18 mouse cellular contexts compared by ENCODE assay signal in the genomic region with DNA sequence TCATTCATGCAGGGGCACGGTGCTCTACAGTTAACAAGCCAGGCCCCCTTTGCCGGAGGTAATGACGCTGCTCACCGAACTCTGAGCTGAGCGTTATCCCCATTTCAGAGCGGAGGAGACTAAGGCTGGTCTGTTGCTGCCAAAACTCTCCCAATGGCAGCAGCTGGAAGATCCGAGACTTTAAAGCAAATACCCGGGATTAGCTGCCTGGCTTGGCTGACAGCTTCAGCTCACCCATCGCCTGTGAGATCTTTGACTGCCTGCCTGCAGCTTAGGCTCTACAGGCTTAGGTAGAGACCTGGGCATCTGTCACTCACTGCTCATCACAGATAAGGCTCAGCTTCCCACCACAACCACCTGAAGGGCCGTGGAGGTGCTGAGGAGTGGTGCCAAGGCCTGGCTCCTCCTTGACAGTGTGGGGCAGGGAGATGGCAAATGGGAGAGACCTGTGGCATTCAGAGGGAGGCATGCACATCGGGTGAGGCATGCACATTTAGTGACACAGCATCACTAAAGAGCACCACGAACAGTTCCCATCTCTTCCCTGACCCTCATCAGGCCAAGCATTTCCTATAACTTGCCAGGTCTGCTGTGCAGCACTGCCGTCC. TPM values are rescaled to one million over a fixed set of nuclear protein-coding genes. Genes with fewer than 3 reads are reported as not detected.
DNase-seq lines count a peak whose midpoint lies in the region; ATAC-seq lines count a peak whose summit lies in the region.
"Had no signal": no experiment of that assay in that cellular context is flagged by ENCODE, and none has a peak within 500 bp of the region (broad histone marks: within the 10 kb centered on the region; RNA-seq: fewer than 3 reads in every experiment).

No protein-coding gene starts in this region.

- H3K4me3 ChIP-seq in forebrain, embryonic 14.5 days (ENCODE audit: low read depth, low read length): no peak overlapping the region
- H3K4me3 ChIP-seq in limb, embryonic 10.5 days: no peak overlapping the region
- H3K4me3 ChIP-seq: heart, embryonic 12.5 days had no signal

- H3K27ac ChIP-seq in forebrain, embryonic 14.5 days (ENCODE audit: low read depth, low read length): no peak overlapping the region
- H3K27ac ChIP-seq in limb, embryonic 10.5 days: 0 out of 2 replicates have a peak overlapping the region, but pooled peaks have one; percentile 16
- H3K27ac ChIP-seq: liver, embryonic 14.5 days had no signal

- H3K9me3 ChIP-seq in forebrain, embryonic 14.5 days (replicated peaks; ENCODE audit: control insufficient read depth, low read length): no peaks in the 10 kb centered on the region
- no peaks in the 10 kb centered on the region for H3K9me3 ChIP-seq in limb, embryonic 10.5 days (replicated peaks)
- H3K9me3 ChIP-seq: heart, embryonic 12.5 days had no signal

- H3K36me3 ChIP-seq in forebrain, embryonic 14.5 days (ENCODE audit: control insufficient read depth, insufficient read depth, low read length): peaks cover 73% of the 10 kb centered on the region
- H3K36me3 ChIP-seq in limb, embryonic 10.5 days: peaks cover 95% of the 10 kb centered on the region

- H3K9ac ChIP-seq in forebrain, embryonic 14.5 days (ENCODE audit: low read length): peak overlapping the region; percentile 4; the same call in 1 of the 2 replicates
- H3K9ac ChIP-seq: heart, embryonic 12.5 days; liver, embryonic 14.5 days had no signal

- peak; percentile 75 for DNase-seq in cerebellum, adult 9-11 months
- DNase-seq in cerebellum, postnatal 4 days (ENCODE audit: low spot score in 2 of 2): no peak
- peak; percentile 61 to 67 for DNase-seq in cerebellum, postnatal 14 days
- peak; percentile 49 for DNase-seq in forebrain, embryonic 14.5 days (ENCODE audit: low spot score)
- DNase-seq in limb, embryonic 10.5 days (ENCODE audit: low spot score): no peak
- no peak for DNase-seq in thymus, postnatal 10 days (ENCODE audit: low spot score in 2 of 2)
- no peak for DNase-seq in left cerebral cortex, adult 9 months (ENCODE audit: low spot score in 2 of 2)
- no peak for DNase-seq in heart, postnatal 10 days
- DNase-seq: adrenal gland, adult 2 months; gastrocnemius, postnatal 10 days; layer of hippocampus, adult 9-11 months; lung, postnatal 10 days; right cerebral cortex, postnatal 14 days; thymus, adult 18-20 months had no signal

- intact Hi-C loops in heart, postnatal 10 days (cut with DNase I): no loop called here

- WGBS in forebrain, embryonic 14.5 days: 22% methylated on average over 13 of the region's 13 CpGs
- WGBS in limb, embryonic 10.5 days: 75% methylated on average over 13 of the region's 13 CpGs

- H3K27me3 ChIP-seq in forebrain, embryonic 14.5 days (replicated peaks; ENCODE audit: control insufficient read depth, insufficient read depth, low read length): no peaks in the 10 kb centered on the region
- H3K27me3 ChIP-seq in limb, embryonic 10.5 days (ENCODE audit: low read depth, poor library complexity, severe bottlenecking): no peaks in the 10 kb centered on the region
- H3K27me3 ChIP-seq: heart, embryonic 12.5 days had no signal

- peak; percentile 35; the same call in 1 of the 2 replicates for ATAC-seq in forebrain, embryonic 14.5 days

- peaks cover 21% of the 10 kb centered on the region for H3K4me1 ChIP-seq in forebrain, embryonic 14.5 days (ENCODE audit: control insufficient read depth, insufficient read depth, low read length)
- H3K4me1 ChIP-seq in limb, embryonic 10.5 days: peaks cover 2% of the 10 kb centered on the region
- H3K4me1 ChIP-seq: heart, embryonic 12.5 days had no signal

- no peak overlapping the region for H3K4me2 ChIP-seq in forebrain, embryonic 14.5 days (ENCODE audit: low read length)
- H3K4me2 ChIP-seq: heart, embryonic 12.5 days had no signal

RNA-seq across cellular contexts. Expression of gene Elmo2, which starts 15.4 kb away (rescaled TPM):
- 95.5 and 101 TPM in 2 replicates for polyA plus RNA-seq in forebrain, embryonic 14.5 days (2014; fragmentation: Nextera tagmentation; extraction: Ambion mirVana)
- polyA plus RNA-seq in limb, embryonic 10.5 days (2016; fragmentation: Nextera tagmentation; extraction: Ambion mirVana): 76.9 and 94.2 TPM in 2 replicates
- 10 to 100 TPM; 26.0 to 26.5 TPM for total RNA-seq in heart, postnatal 10 days (2021)

RNA-seq across cellular contexts. Expression of gene Slc35c2, which starts 23.3 kb away (rescaled TPM):
- 54.7 and 56.4 TPM in 2 replicates for polyA plus RNA-seq in forebrain, embryonic 14.5 days (2014; fragmentation: Nextera tagmentation; extraction: Ambion mirVana)
- polyA plus RNA-seq in limb, embryonic 10.5 days (2016; fragmentation: Nextera tagmentation; extraction: Ambion mirVana): 61.3 and 65.5 TPM in 2 replicates
- 10 to 100 TPM; 18.5 to 19.8 TPM for total RNA-seq in heart, postnatal 10 days (2021)

RNA-seq across cellular contexts. Expression of gene Zfp663, which starts 57.6 kb away (rescaled TPM):
- polyA plus RNA-seq in forebrain, embryonic 14.5 days (2014; fragmentation: Nextera tagmentation; extraction: Ambion mirVana): 8.1 and 9.1 TPM in 2 replicates
- polyA plus RNA-seq in limb, embryonic 10.5 days (2016; fragmentation: Nextera tagmentation; extraction: Ambion mirVana): 0.64 and 1.3 TPM in 2 replicates
- not detected for total RNA-seq in heart, postnatal 10 days (2021)
- total RNA-seq: adrenal gland, adult 2 months; left cerebral cortex, postnatal 36 days; neutrophil, adult 5-6 weeks had no signal
- polyA plus RNA-seq: adrenal gland, adult 2 months; heart, embryonic 12.5 days had no signal

Comparison
In these comparisons a context has a peak if more than half of its experiments do, and no peak if none do; other contexts are left out.
1. DNase-seq: peak in cerebellum, adult 9-11 months (single experiment), cerebellum, postnatal 14 days (2 of 2) and forebrain, embryonic 14.5 days (single experiment); none in cerebellum, postnatal 4 days (0 of 2), limb, embryonic 10.5 days (single experiment), thymus, postnatal 10 days (0 of 2), left cerebral cortex, adult 9 months (0 of 2) and heart, postnatal 10 days (0 of 2).